Mouse (Mus musculus) heart, embryonic 12.5 days (tissue): Measurements from ENCODE around the gene Paqr4. TPM values are rescaled to one million over a fixed set of nuclear protein-coding genes. Genes with fewer than 3 reads are reported as not detected.

Source experiments
- ATAC-seq: fragments of 200-750 bp; cut with Nextera tagmentation; 2 replicates; pipeline ENCODE4 v1.8.0; 2017; ENCODE audit warnings: moderate TSS enrichment, moderate library complexity; ENCODE audit not compliant: insufficient number of reproducible peaks, low FRiP score
- H3K27ac ChIP-seq: fragments of 300-500 bp; sonication (generic); 2 replicates; pipeline ENCODE4 v1.5.1; 2016; ENCODE audit warnings: mild to moderate bottlenecking, moderate library complexity; ENCODE audit not compliant: poor library complexity, severe bottlenecking
- H3K27me3 ChIP-seq: fragments of 300-500 bp; sonication (generic); replicated peaks from 2 replicates; pipeline ENCODE4 v1.6.1; 2016; ENCODE audit warnings: mild to moderate bottlenecking, moderate library complexity
- H3K36me3 ChIP-seq: fragments of 300-500 bp; sonication (generic); 2 replicates; pipeline ENCODE4 v1.6.1; 2016; ENCODE audit warnings: mild to moderate bottlenecking, moderate library complexity
- H3K4me1 ChIP-seq: fragments of 300-500 bp; sonication (generic); replicated peaks from 2 replicates; pipeline ENCODE4 v1.6.1; 2016; ENCODE audit warnings: mild to moderate bottlenecking
- H3K4me2 ChIP-seq: fragments of 300-500 bp; sonication (generic); 2 replicates; pipeline ENCODE4 v1.6.1; 2016; ENCODE audit warnings: mild to moderate bottlenecking, moderate library complexity
- H3K4me3 ChIP-seq: fragments of 300-500 bp; sonication (generic); 2 replicates; pipeline ENCODE4 v1.5.1; 2016; ENCODE audit warnings: mild to moderate bottlenecking
- H3K9ac ChIP-seq: fragments of 300-500 bp; sonication (generic); 2 replicates; pipeline ENCODE4 v1.6.1; 2016; ENCODE audit warnings: mild to moderate bottlenecking, moderate library complexity
- H3K9me3 ChIP-seq: fragments of 300-500 bp; sonication (generic); replicated peaks from 2 replicates; pipeline ENCODE4 v1.6.1; 2016; ENCODE audit warnings: mild to moderate bottlenecking, moderate library complexity
- WGBS: fragments of 180-500 bp; shearing (Covaris S2); methylation state at CpG from one replicate; pipeline ENCODE4 v1.1.7; 2016; 5-methylcytosine and 5-hydroxymethylcytosine counted together
- polyA plus RNA-seq: library from polyadenylated mRNA; unstranded; fragments of >200 nt; fragmentation: Nextera tagmentation; extraction: Ambion mirVana; gene quantifications from 2 replicates; pipeline ENCODE4 v1.2.1, GENCODE M21; 2016

Paqr4 gene
- polyA plus RNA-seq, 1 experiment from 2014 or later: 10.3 TPM

GRCm38 (mm10) chr17:23725477-23725876 lies 15.2 kb downstream of the Paqr4 start:
- peak overlapping the region; percentile 91; the same call in 1 of the 2 replicates for H3K27ac ChIP-seq
- ATAC-seq: no peak

DNA sequence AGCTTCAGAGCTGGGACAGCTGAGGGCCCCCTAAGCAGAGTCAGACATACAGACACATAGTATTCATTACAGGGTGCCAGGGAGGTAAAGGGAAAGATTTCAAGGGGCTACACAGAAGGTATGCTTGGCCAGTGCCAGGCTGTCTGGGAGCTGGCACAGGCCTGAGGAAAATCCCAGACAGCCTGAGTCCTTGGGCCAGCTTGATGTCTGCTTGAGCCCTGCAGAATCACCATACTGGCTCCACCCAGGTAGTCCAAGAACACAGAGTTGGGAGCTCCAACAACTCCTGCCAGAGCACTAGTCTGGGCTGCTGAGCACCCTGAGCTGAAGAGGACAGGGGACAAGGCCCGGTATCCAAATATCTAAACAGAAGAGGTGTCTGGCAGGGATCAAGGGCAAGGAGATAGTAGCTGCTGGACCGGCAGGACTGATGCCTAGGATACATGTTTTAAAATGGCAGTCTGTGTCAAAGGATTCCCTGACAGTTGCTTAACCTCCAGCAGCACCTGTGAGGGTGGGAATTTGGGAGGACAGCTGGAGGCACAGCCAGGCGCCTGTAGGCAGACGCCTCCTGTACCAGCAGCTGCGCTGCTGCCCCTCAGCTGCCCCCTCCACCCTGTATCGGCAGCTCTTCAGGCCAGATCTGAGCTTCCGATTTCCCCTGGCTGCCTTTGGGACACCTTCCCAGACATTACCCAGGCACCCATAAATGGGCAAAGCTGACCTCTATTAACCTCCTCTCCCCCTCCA lies 18.1 kb downstream of the Paqr4 start, which contains the start of gene 1520401A03Rik:
Gene 1520401A03Rik, minus strand, starts transcription at position 408 of the 750 bp plus-strand sequence.
- Histone ChIP-seq H3K4me3 (no peak within 1 kb of the TSS), H3K9me3 (no peaks in the 10 kb centered on the region), H3K4me1 (peaks cover 8% of the 10 kb centered on the region), H3K36me3 (no peaks in the 10 kb centered on the region), H3K9ac (no peak within 1 kb of the TSS), H3K27me3 (peaks cover 32% of the 10 kb centered on the region), H3K27ac (no peak within 1 kb of the TSS), H3K4me2 (no peak within 1 kb of the TSS)
- WGBS: 50% methylated on average over 7 of the region's 7 CpGs
- ATAC-seq: no peak

More at GRCm38 (mm10) chr17:23725477-23725876, 15.2 kb downstream of the Paqr4 start:
- H3K4me1 ChIP-seq: peaks cover 8% of the 10 kb centered on the region
- H3K36me3 ChIP-seq: no peaks in the 10 kb centered on the region
- peak overlapping the region; percentile 72 for H3K4me2 ChIP-seq
- H3K9me3 ChIP-seq: no peaks in the 10 kb centered on the region
- H3K4me3 ChIP-seq: peak overlapping the region; percentile 89
- 56% methylated on average over 4 of the region's 4 CpGs for WGBS
- H3K27me3 ChIP-seq: peaks cover 10% of the 10 kb centered on the region
- peak overlapping the region; percentile 71 for H3K9ac ChIP-seq

GRCm38 (mm10) chr17:23721886-23722285 lies 18.8 kb downstream of the Paqr4 start:
- WGBS: 81% methylated on average over 2 of the region's 2 CpGs

GRCm38 (mm10) chr17:23719455-23719854 lies 21.2 kb downstream of the Paqr4 start:
- H3K27ac ChIP-seq: no peak overlapping the region
- peaks cover 34% of the 10 kb centered on the region for H3K27me3 ChIP-seq
- H3K4me1 ChIP-seq: no peaks in the 10 kb centered on the region
- no peak overlapping the region for H3K9ac ChIP-seq
- H3K4me2 ChIP-seq: no peak overlapping the region
- H3K4me3 ChIP-seq: no peak overlapping the region
- ATAC-seq: no peak
- no peaks in the 10 kb centered on the region for H3K9me3 ChIP-seq
- whole genome bisulfite sequencing: 37% methylated on average over 1 of the region's 1 CpGs
- H3K36me3 ChIP-seq: no peaks in the 10 kb centered on the region

More at GRCm38 (mm10) chr17:23721886-23722285, 18.8 kb downstream of the Paqr4 start:
- no peaks in the 10 kb centered on the region for H3K9me3 ChIP-seq
- no peaks in the 10 kb centered on the region for H3K36me3 ChIP-seq
- H3K9ac ChIP-seq: no peak overlapping the region
- no peak overlapping the region for H3K27ac ChIP-seq
- no peak for ATAC-seq
- peaks cover 32% of the 10 kb centered on the region for H3K27me3 ChIP-seq
- H3K4me3 ChIP-seq: no peak overlapping the region
- H3K4me1 ChIP-seq: peaks cover 5% of the 10 kb centered on the region
- no peak overlapping the region for H3K4me2 ChIP-seq

DNA sequence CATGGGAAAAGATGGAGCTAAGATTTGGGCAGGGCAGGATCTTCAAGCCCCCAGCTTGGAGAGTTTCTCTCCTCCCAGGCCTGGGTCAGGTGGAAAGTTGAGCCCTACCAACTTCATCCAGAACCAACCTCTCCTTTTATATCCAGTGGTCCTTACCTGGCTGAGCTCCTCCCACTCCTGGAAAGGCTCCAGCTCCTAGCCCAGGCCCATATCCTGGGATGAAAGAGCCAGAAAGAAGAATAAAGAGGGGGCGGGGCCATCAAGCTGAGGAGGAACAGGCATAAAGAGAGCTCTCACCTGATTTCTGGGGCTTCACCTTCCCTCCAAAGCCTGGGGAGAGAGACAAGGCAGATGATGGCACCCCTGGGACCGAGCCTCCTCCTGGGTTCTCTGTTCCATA lies 23.7 kb downstream of the Paqr4 start:
- no peak overlapping the region for H3K9ac ChIP-seq
- peaks cover 38% of the 10 kb centered on the region for H3K27me3 ChIP-seq
- ATAC-seq: no peak
- 58% methylated on average over 2 of the region's 2 CpGs for WGBS
- no peak overlapping the region for H3K4me3 ChIP-seq
- no peaks in the 10 kb centered on the region for H3K4me1 ChIP-seq
- H3K27ac ChIP-seq: no peak overlapping the region
- no peaks in the 10 kb centered on the region for H3K36me3 ChIP-seq
- no peak overlapping the region for H3K4me2 ChIP-seq
- H3K9me3 ChIP-seq: no peaks in the 10 kb centered on the region

GRCm38 (mm10) chr17:23706212-23706611 lies 34.5 kb downstream of the Paqr4 start:
- no peak for ATAC-seq
- Histone ChIP-seq H3K9me3 (no peaks in the 10 kb centered on the region), H3K27ac (no peak overlapping the region), H3K36me3 (no peaks in the 10 kb centered on the region), H3K9ac (no peak overlapping the region), H3K4me1 (no peaks in the 10 kb centered on the region), H3K4me3 (no peak overlapping the region), H3K4me2 (no peak overlapping the region), H3K27me3 (peaks cover 63% of the 10 kb centered on the region)
- WGBS: 0% methylated on average over 3 of the region's 3 CpGs

DNA sequence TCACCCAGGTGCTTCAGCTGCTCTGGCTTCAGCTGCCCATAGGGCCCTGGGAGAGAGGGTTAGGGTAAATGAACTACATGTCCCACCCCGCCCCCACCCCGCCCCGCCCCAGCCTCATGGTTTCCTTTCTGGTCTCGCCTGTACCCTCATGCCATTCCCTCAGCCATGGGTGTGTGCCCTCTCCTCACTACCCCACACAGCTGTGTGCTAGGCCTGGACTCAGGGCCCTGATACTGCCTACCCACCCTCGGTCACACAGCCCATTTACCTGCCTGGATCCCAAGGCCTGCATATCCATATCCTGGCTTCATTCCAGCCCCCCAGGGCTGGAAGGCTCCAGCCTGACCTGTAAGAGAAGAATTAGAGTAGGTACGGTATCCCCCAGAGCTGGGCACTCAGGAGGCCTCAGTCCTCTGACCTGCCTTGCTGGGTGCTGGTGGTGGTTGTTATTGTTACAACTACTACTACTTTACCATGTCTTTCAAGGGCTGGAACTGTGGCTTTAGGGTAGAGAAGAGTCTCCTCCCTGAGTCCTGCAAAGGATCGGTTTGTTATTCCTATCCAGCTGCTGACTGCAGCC lies 35.1 kb downstream of the Paqr4 start:
- Histone ChIP-seq H3K9ac (no peak overlapping the region), H3K27ac (no peak overlapping the region), H3K4me1 (no peaks in the 10 kb centered on the region), H3K36me3 (no peaks in the 10 kb centered on the region), H3K4me2 (no peak overlapping the region), H3K9me3 (no peaks in the 10 kb centered on the region), H3K27me3 (peaks cover 63% of the 10 kb centered on the region), H3K4me3 (no peak overlapping the region)
- no peak for ATAC-seq
- 65% methylated on average over 7 of the region's 7 CpGs for WGBS

GRCm38 (mm10) chr17:23704741-23705140 lies 35.9 kb downstream of the Paqr4 start:
- Histone ChIP-seq H3K4me1 (no peaks in the 10 kb centered on the region), H3K4me2 (no peak overlapping the region), H3K4me3 (no peak overlapping the region), H3K9ac (no peak overlapping the region), H3K9me3 (no peaks in the 10 kb centered on the region), H3K27me3 (peaks cover 60% of the 10 kb centered on the region), H3K36me3 (no peaks in the 10 kb centered on the region), H3K27ac (no peak overlapping the region)
- no peak for ATAC-seq
- WGBS: 55% methylated on average over 7 of the region's 7 CpGs

DNA sequence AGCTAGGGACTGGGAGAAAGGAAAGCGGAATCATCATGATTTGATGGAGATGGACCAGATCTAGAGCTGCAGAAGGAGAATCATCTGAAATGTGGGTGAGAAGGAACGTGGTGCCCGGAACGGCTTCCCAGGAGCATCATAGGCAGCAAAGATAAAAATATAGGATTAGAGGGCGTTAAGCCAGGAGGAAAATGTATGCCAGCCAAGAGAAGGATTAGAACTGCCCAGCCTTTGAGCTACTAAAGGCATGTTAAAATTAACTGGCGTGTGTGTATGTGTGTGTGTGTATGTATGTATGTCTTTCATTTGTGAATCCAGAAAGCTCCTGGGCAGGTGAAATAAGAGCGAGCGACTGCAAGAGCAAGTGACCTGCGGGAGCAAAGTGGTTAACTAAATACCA lies 37.4 kb downstream of the Paqr4 start:
- H3K36me3 ChIP-seq: no peaks in the 10 kb centered on the region
- no peak for ATAC-seq
- H3K4me3 ChIP-seq: no peak overlapping the region
- WGBS: 80% methylated on average over 9 of the region's 9 CpGs
- H3K4me1 ChIP-seq: 0 out of 2 replicates have a peak, but pooled peaks cover 3% of the 10 kb centered on the region
- H3K27ac ChIP-seq: no peak overlapping the region
- no peak overlapping the region for H3K9ac ChIP-seq
- no peak overlapping the region for H3K4me2 ChIP-seq
- peaks cover 68% of the 10 kb centered on the region for H3K27me3 ChIP-seq
- H3K9me3 ChIP-seq: no peaks in the 10 kb centered on the region

GRCm38 (mm10) chr17:23700079-23700478 lies 40.6 kb downstream of the Paqr4 start:
- no peaks in the 10 kb centered on the region for H3K9me3 ChIP-seq
- ATAC-seq: peak; percentile 92
- 0 out of 2 replicates have a peak, but pooled peaks cover 3% of the 10 kb centered on the region for H3K4me1 ChIP-seq
- WGBS: 0% methylated on average over 28 of the region's 28 CpGs
- H3K4me3 ChIP-seq: peak overlapping the region; percentile 76
- H3K4me2 ChIP-seq: peak overlapping the region; percentile 100
- H3K27me3 ChIP-seq: peaks cover 65% of the 10 kb centered on the region
- H3K36me3 ChIP-seq: no peaks in the 10 kb centered on the region
- H3K27ac ChIP-seq: no peak overlapping the region
- peak overlapping the region; percentile 70 for H3K9ac ChIP-seq
